Mouse (Mus musculus) CH12.LX (cell line): ENCODE measurements around the gene Ogg1. TPM values are rescaled to one million over a fixed set of nuclear protein-coding genes. Genes with fewer than 3 reads are reported as not detected.

Experiments used
- DNase-seq: peaks from one replicate; pipeline ENCODE4 v3.0.0-alpha.2; 2013; ENCODE audit errors: extremely low read depth
- H3K27ac ChIP-seq: 2 replicates; pipeline ENCODE4 v1.5.1; 2012; ENCODE audit warnings: low read depth, mild to moderate bottlenecking, control low read depth, moderate library complexity; ENCODE audit not compliant: insufficient read depth
- H3K27me3 ChIP-seq: replicated peaks from 2 replicates; pipeline ENCODE3; 2012; ENCODE audit warnings: inconsistent platforms
- H3K36me3 ChIP-seq, 2 experiments: replicated peaks in 1 of 2; 2 replicates each; pipeline versions ENCODE3 to v1.6.1; 2012; ENCODE audit warnings: inconsistent platforms in 1 of 2, low read length in 1 of 2, mild to moderate bottlenecking in 1 of 2, mixed read lengths in 1 of 2, moderate library complexity in 1 of 2; ENCODE audit not compliant: control insufficient read depth in 1 of 2, insufficient read depth in 1 of 2
- H3K4me1 ChIP-seq, 2 experiments: 2 replicates each; pipeline ENCODE4 v1.6.1; 2012; ENCODE audit warnings: inconsistent platforms in 1 of 2, moderate library complexity in 1 of 2; ENCODE audit not compliant: insufficient read depth in 2 of 2, control insufficient read depth in 1 of 2
- H3K4me2 ChIP-seq: 2 replicates; pipeline ENCODE4 v1.6.1; 2012; ENCODE audit warnings: low read depth, mild to moderate bottlenecking, control low read depth; ENCODE audit not compliant: poor library complexity, insufficient read depth, severe bottlenecking
- H3K4me3 ChIP-seq, 3 experiments: fragments of 150-350 bp in 1 of 3; sonication (generic) in 1 of 3; replicated peaks in 1 of 3; 2 replicates each; pipeline versions ENCODE3 to v1.5.1; 2011 to 2012; ENCODE audit warnings: low read depth in 2 of 3, low read length in 2 of 3, mild to moderate bottlenecking in 2 of 3, moderate library complexity in 2 of 3, control low read depth in 1 of 3, improper control_type of control experiment in 1 of 3, inconsistent platforms in 1 of 3, mixed read lengths in 1 of 3; ENCODE audit not compliant: poor library complexity in 1 of 3
- H3K79me2 ChIP-seq: replicated peaks from 2 replicates; pipeline ENCODE4 v1.6.1; 2012; ENCODE audit warnings: mild to moderate bottlenecking, moderate library complexity; ENCODE audit not compliant: control insufficient read depth, poor library complexity, insufficient read depth, severe bottlenecking; ENCODE audit errors: extremely low read depth
- H3K9ac ChIP-seq: 2 replicates; pipeline ENCODE4 v1.6.1; 2012; ENCODE audit warnings: low read depth, mild to moderate bottlenecking, control low read depth, moderate library complexity; ENCODE audit not compliant: insufficient read depth
- H3K9me3 ChIP-seq: replicated peaks from 2 replicates; pipeline ENCODE3; 2012; ENCODE audit warnings: low read length, inconsistent platforms, mixed read lengths
- BHLHE40 ChIP-seq: IDR thresholded peaks from 2 replicates; pipeline ENCODE4 v1.6.1; 2011; ENCODE audit warnings: mild to moderate bottlenecking, low read depth, low read length, improper control_type of control experiment
- CHD1 ChIP-seq: IDR thresholded peaks from 2 replicates; pipeline ENCODE4 v1.6.1; 2012; ENCODE audit warnings: low read depth, low read length, improper control_type of control experiment, inconsistent platforms
- CHD2 ChIP-seq: IDR thresholded peaks from 2 replicates; pipeline ENCODE4 v1.6.1; 2011; ENCODE audit warnings: low read length, improper control_type of control experiment
- E2F4 ChIP-seq: IDR thresholded peaks from 2 replicates; pipeline ENCODE4 v1.6.1; 2011; ENCODE audit warnings: low read depth, low read length, improper control_type of control experiment; ENCODE audit not compliant: insufficient replicate concordance
- ELF1 ChIP-seq: IDR thresholded peaks from 2 replicates; pipeline ENCODE4 v1.6.1; 2014; ENCODE audit warnings: low read depth, mild to moderate bottlenecking, inconsistent platforms, low read length, improper control_type of control experiment
- GABPA ChIP-seq: IDR thresholded peaks from 2 replicates; pipeline ENCODE4 v1.6.1; 2012; ENCODE audit warnings: low read depth, low read length, improper control_type of control experiment, inconsistent platforms; ENCODE audit not compliant: insufficient replicate concordance
- HCFC1 ChIP-seq: IDR thresholded peaks from 2 replicates; pipeline ENCODE4 v1.6.1; 2012; ENCODE audit warnings: low read depth, mild to moderate bottlenecking, inconsistent platforms, low read length, improper control_type of control experiment
- IRF4 ChIP-seq: IDR thresholded peaks from 2 replicates; pipeline ENCODE4 v1.6.1; 2014; ENCODE audit warnings: low read depth, mild to moderate bottlenecking, inconsistent platforms, low read length, improper control_type of control experiment
- JUND ChIP-seq: conservative IDR thresholded peaks from 2 replicates; pipeline ENCODE4 v1.6.1; 2011; ENCODE audit warnings: low read depth, low read length, improper control_type of control experiment
- MAX ChIP-seq: IDR thresholded peaks from 2 replicates; pipeline ENCODE4 v1.6.1; 2011; ENCODE audit warnings: low read length, improper control_type of control experiment
- MYC ChIP-seq: IDR thresholded peaks from 2 replicates; pipeline ENCODE4 v1.6.1; 2011; ENCODE audit warnings: low read depth, mild to moderate bottlenecking, improper control_type of control experiment, low read length
- PAX5 ChIP-seq: IDR thresholded peaks from 2 replicates; pipeline ENCODE4 v1.6.1; 2012; ENCODE audit warnings: low read length, inconsistent platforms, mixed read lengths
- POLR2A ChIP-seq: IDR thresholded peaks from 2 replicates; pipeline ENCODE4 v1.6.1; 2011; ENCODE audit warnings: low read depth, mild to moderate bottlenecking, improper control_type of control experiment, low read length
- POLR2AphosphoS2 ChIP-seq: IDR thresholded peaks from 2 replicates; pipeline ENCODE4 v1.6.1; 2011; ENCODE audit warnings: low read depth, low read length, improper control_type of control experiment
- RAD21 ChIP-seq: IDR thresholded peaks from 2 replicates; pipeline ENCODE4 v1.6.1; 2011; ENCODE audit warnings: low read depth, mild to moderate bottlenecking, low read length, improper control_type of control experiment, moderate library complexity
- SIN3A ChIP-seq: IDR thresholded peaks from 2 replicates; pipeline ENCODE4 v1.6.1; 2012; ENCODE audit warnings: low read length, improper control_type of control experiment, inconsistent platforms
- SMC3 ChIP-seq: IDR thresholded peaks from 2 replicates; pipeline ENCODE4 v1.6.1; 2011; ENCODE audit warnings: low read depth, low read length, improper control_type of control experiment
- TBP ChIP-seq: conservative IDR thresholded peaks from 2 replicates; pipeline ENCODE4 v1.6.1; 2011; ENCODE audit warnings: low read depth, low read length, improper control_type of control experiment
- USF1 ChIP-seq: IDR thresholded peaks from 2 replicates; pipeline ENCODE4 v1.6.1; 2014; ENCODE audit warnings: low read depth, mild to moderate bottlenecking, inconsistent platforms, low read length, improper control_type of control experiment
- ZMIZ1 ChIP-seq: IDR thresholded peaks from 2 replicates; pipeline ENCODE4 v1.6.1; 2012; ENCODE audit warnings: low read depth, mild to moderate bottlenecking, inconsistent platforms, low read length, improper control_type of control experiment
- dilution Hi-C: fragments of 300-500 bp; cut with MboI; formaldehyde crosslinking; loops from 2 replicates; pipeline ENCODE4 v1.14.3; 2020; ENCODE audit warnings: low sequenced_read_pairs; ENCODE audit not compliant: extremely low pct_unique_long_range_greater_than_20kb, extremely low pct_ligation_motif_present
- in situ Hi-C: fragments of 300-500 bp; cut with MboI; formaldehyde crosslinking; loops from 3 replicates; pipeline ENCODE4 v1.14.3; 2019; ENCODE audit warnings: low sequenced_read_pairs, low pct_ligation_motif_present, low pct_unique_long_range_greater_than_20kb, mixed read lengths
- polyA plus RNA-seq: library from polyadenylated mRNA; unstranded; fragments of >175 nt; gene quantifications from 2 replicates; pipeline ENCODE4 v1.2.1, GENCODE M21; 2012; ENCODE audit warnings: low read depth; ENCODE audit not compliant: insufficient read length
- total RNA-seq, 2 experiments: library from RNA; depleted of rRNA; stranded (reverse); fragments of 300-350 nt in 1 of 2; fragments of >200 nt in 1 of 2; gene quantifications; 2 replicates each; pipeline ENCODE4 v1.2.3; 2012 to 2014

Gene Ogg1
- total and polyA plus RNA-seq, 3 experiments = 13.8 to 20.1 (median 14.5) TPM

DNA sequence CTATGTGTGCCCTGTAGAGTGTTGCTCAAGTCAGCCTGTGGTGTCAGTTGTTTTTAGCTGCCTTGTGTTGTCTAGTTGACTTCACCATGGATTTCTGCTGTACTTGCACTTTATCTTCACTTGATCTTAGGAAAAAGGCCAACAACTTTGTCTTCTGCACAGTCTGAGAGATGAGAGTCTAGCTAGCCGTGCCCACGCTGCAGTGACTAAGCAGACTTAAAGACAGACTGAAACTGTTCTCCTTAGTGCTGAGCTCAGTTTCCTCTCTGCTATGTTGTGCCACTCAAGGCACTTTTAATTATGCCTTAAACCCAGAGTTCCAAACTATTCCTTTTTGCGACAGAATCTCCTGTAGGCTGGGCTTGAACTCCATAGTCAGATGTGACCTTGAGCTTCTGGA lies 10.8 kb upstream of the Ogg1 start:
- Histone ChIP-seq H3K27me3 (no peaks in the 10 kb centered on the region), H3K4me2 (no peak overlapping the region), H3K9me3 (no peaks in the 10 kb centered on the region), H3K27ac (no peak overlapping the region), H3K4me1 (no peaks in the 10 kb centered on the region; a peak in 1 of 4 replicates), H3K79me2 (peaks cover 17% of the 10 kb centered on the region), H3K9ac (no peak overlapping the region), H3K36me3 (peaks cover 81 to 95% of the 10 kb centered on the region in 2 experiments), H3K4me3 (no peak overlapping the region)
- dilution Hi-C loops = no loop called here
- DNase-seq = no peak
- in situ Hi-C loops = loop anchor here (25.0 kb wide), 1 partner anchor 604 kb away; no protein-coding TSS in a partner anchor
- TF ChIP-seq E2F4 (no peak), USF1 (no peak), GABPA (no peak), SIN3A (no peak), POLR2AphosphoS2 (no peak), IRF4 (no peak), CHD1 (no peak), RAD21 (no peak), JUND (no peak), MAX (no peak), BHLHE40 (no peak)

DNA sequence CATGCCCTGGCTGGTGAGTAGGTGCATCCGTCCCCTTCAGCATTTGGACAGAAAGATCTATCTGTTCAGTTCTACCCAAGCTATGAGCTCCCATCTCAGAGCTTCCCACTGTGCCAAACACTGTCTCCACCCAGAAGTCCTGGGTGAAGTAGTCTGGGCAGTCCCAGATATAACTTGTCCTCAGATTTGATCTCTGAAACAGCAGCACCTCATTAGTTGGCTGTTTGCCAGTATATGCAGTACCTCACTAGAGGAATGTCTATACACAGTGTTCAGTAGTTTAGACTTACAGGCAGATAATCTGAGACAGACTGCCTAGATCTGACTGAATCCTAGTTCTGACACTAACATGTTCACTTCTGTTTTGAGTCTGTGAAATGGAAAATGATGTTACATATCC lies 2.6 kb downstream of the Ogg1 start:
- dilution Hi-C loops = no loop called here
- no peak overlapping the region for H3K27ac ChIP-seq
- no peak overlapping the region for H3K4me2 ChIP-seq
- no peak overlapping the region for H3K9ac ChIP-seq
- in situ Hi-C loops = no loop called here
- peaks cover 43 to 60% of the 10 kb centered on the region in 2 experiments for H3K36me3 ChIP-seq
- H3K27me3 ChIP-seq = no peaks in the 10 kb centered on the region
- peaks cover 12 to 39% of the 10 kb centered on the region in 2 experiments for H3K4me1 ChIP-seq
- H3K79me2 ChIP-seq = no peaks in the 10 kb centered on the region
- TF ChIP-seq HCFC1 = no peak
- TF ChIP-seq, all 38 proteins: peak for 0
- no peaks in the 10 kb centered on the region for H3K9me3 ChIP-seq
- no peak overlapping the region for H3K4me3 ChIP-seq
- DNase-seq = no peak

DNA sequence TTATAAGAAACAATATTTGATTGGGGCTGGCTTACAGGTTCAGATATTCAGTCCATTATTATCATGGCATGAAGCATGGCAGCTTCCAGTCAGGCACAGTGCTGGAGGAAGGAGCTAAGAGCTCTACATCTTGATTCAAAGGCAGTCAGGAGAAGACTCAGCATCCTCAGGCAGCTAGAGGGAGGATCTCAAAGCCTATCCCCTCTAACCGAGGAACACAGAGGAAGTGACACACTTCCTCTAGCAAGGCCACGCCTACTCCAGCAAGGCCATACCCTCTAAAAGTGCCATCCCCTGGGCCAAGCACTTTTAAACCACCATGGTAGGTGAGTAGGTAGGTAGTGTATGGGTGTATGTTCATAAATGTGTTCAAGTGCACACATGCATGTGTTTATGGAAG lies 3.8 kb downstream of the Ogg1 start:
- H3K36me3 ChIP-seq = peaks cover 54 to 60% of the 10 kb centered on the region in 2 experiments
- H3K9ac ChIP-seq = no peak overlapping the region
- H3K27ac ChIP-seq = no peak overlapping the region
- H3K79me2 ChIP-seq = no peaks in the 10 kb centered on the region
- no peaks in the 10 kb centered on the region for H3K27me3 ChIP-seq
- dilution Hi-C loops = no loop called here
- peaks cover 10 to 35% of the 10 kb centered on the region in 2 experiments for H3K4me1 ChIP-seq
- peak; percentile 78 for DNase-seq
- in situ Hi-C loops = no loop called here
- peak overlapping the region; percentile 55 for H3K4me2 ChIP-seq
- no peaks in the 10 kb centered on the region for H3K9me3 ChIP-seq
- H3K4me3 ChIP-seq = peak overlapping the region; percentile 8 to 39 (median 24)
- TF ChIP-seq MYC (no peak), CHD1 (no peak), ELF1 (peak; percentile 48), POLR2A (peak; percentile 65), ZMIZ1 (peak; percentile 48; the same call in 1 of the 2 replicates), CHD2 (no peak), BHLHE40 (no peak), SIN3A (0 out of 2 replicates have a peak, but pooled peaks have one; percentile 38), SMC3 (no peak), TBP (peak; percentile 71), HCFC1 (peak; percentile 22; the same call in 1 of the 2 replicates), JUND (no peak), PAX5 (no peak)
